Mouse (Mus musculus): Measurements from ENCODE around the gene Ccdc167.

Gene Ccdc167

DNA sequence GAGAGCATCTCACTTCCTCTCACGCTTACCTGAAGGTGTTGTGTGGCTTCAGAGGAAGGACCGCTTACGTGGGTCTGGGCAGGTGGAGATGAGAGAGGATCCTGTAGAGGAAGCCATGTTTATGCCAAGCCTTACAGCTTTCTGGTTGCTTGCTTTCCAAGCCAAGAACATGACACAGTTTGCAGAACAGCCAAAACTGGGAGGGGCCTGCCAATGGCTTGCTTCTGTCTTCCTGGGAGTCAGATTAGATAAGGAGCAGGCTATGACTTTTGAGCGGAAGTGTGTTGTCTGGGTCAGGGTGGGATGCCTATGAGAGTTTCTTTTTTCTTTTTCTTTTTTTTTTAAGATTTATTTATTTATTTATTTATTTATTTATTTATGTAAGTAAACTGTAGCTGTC is 79.5 kb downstream of the Ccdc167 start:
- DNase-seq (ENCODE audit: low read depth, low spot score), result no peak
